Mouse (Mus musculus) kidney, embryonic 14.5 days (tissue): Measurements from ENCODE around the gene Vps13a. TPM values are rescaled to one million over a fixed set of nuclear protein-coding genes. Genes with fewer than 3 reads are reported as not detected.
"Not testable (repeated sequence)": the region's sequence is repeated elsewhere in the genome, so short reads cannot be mapped to it uniquely, and the experiment has no call there.

Experiments used
- ATAC-seq: fragments of 200-750 bp; cut with Nextera tagmentation; 2 replicates; pipeline ENCODE4 v1.8.0; 2017; ENCODE audit warnings: moderate number of reproducible peaks, mild to moderate bottlenecking, moderate TSS enrichment, moderate library complexity; ENCODE audit not compliant: low FRiP score, low TSS enrichment
- H3K27ac ChIP-seq: fragments of 300-500 bp; sonication (generic); 2 replicates; pipeline ENCODE4 v1.5.1; 2014; ENCODE audit warnings: low read depth, mild to moderate bottlenecking, low read length, moderate library complexity, mixed read lengths
- H3K27me3 ChIP-seq: fragments of 300-500 bp; sonication (generic); 2 replicates; pipeline ENCODE4 v1.6.1; 2014; ENCODE audit warnings: mild to moderate bottlenecking, low read length; ENCODE audit not compliant: control insufficient read depth, insufficient read depth
- H3K36me3 ChIP-seq: fragments of 300-500 bp; sonication (generic); 2 replicates; pipeline ENCODE4 v1.6.1; 2014; ENCODE audit warnings: low read length, mixed read lengths; ENCODE audit not compliant: control insufficient read depth, insufficient read depth
- H3K4me1 ChIP-seq: fragments of 300-500 bp; sonication (generic); 2 replicates; pipeline ENCODE4 v1.6.1; 2014; ENCODE audit warnings: low read length, mixed read lengths; ENCODE audit not compliant: control insufficient read depth, insufficient read depth
- H3K4me2 ChIP-seq: fragments of 300-500 bp; sonication (generic); replicated peaks from 2 replicates; pipeline ENCODE4 v1.6.1; 2014; ENCODE audit warnings: low read depth, mild to moderate bottlenecking, low read length
- H3K4me3 ChIP-seq: fragments of 300-500 bp; sonication (generic); 2 replicates; pipeline ENCODE4 v1.5.1; 2014; ENCODE audit warnings: mild to moderate bottlenecking, low read length
- H3K9ac ChIP-seq: fragments of 300-500 bp; sonication (generic); 2 replicates; pipeline ENCODE4 v1.6.1; 2014; ENCODE audit warnings: low read depth, mild to moderate bottlenecking, low read length, moderate library complexity
- H3K9me3 ChIP-seq: fragments of 300-500 bp; sonication (generic); 2 replicates; pipeline ENCODE4 v1.6.1; 2016; ENCODE audit warnings: low read length; ENCODE audit not compliant: control insufficient read depth
- WGBS: fragments of 180-500 bp; shearing (Covaris S2); extraction: QIAGEN DNeasy Blood & Tissue Kit; methylation state at CpG from one replicate; pipeline ENCODE4 v1.1.7; 2014; 5-methylcytosine and 5-hydroxymethylcytosine counted together
- polyA plus RNA-seq: library from polyadenylated mRNA; unstranded; fragments of >200 nt; fragmentation: Nextera tagmentation; extraction: Ambion mirVana; gene quantifications from 2 replicates; pipeline ENCODE4 v1.2.1, GENCODE M21; 2014

The Vps13a gene
- polyA plus RNA-seq, 1 experiment from 2014 or later: 13.3 TPM

GRCm38 (mm10) chr19:16778578-16778977 lies 2.2 kb downstream of the Vps13a start:
- Histone ChIP-seq H3K4me2 (no peak overlapping the region), H3K36me3 (no peaks in the 10 kb centered on the region), H3K9ac (no peak overlapping the region), H3K27me3 (peaks cover 3% of the 10 kb centered on the region; the same call in 1 of the 2 replicates), H3K4me1 (no peaks in the 10 kb centered on the region; the same call in 1 of the 2 replicates), H3K27ac (no peak overlapping the region), H3K4me3 (no peak overlapping the region), H3K9me3 (no peaks in the 10 kb centered on the region)
- ATAC-seq: no peak
- 72% methylated on average over 6 of the region's 6 CpGs for WGBS

GRCm38 (mm10) chr19:16777901-16778300 lies 2.8 kb downstream of the Vps13a start:
- WGBS: 83% methylated on average over 3 of the region's 3 CpGs
- no peak overlapping the region for H3K4me3 ChIP-seq
- no peak overlapping the region for H3K4me2 ChIP-seq
- peaks cover 3% of the 10 kb centered on the region; the same call in 1 of the 2 replicates for H3K27me3 ChIP-seq
- no peak for ATAC-seq
- H3K36me3 ChIP-seq: no peaks in the 10 kb centered on the region
- H3K27ac ChIP-seq: no peak overlapping the region
- no peaks in the 10 kb centered on the region for H3K9me3 ChIP-seq
- H3K4me1 ChIP-seq: no peaks in the 10 kb centered on the region; the same call in 1 of the 2 replicates
- H3K9ac ChIP-seq: no peak overlapping the region

- ATAC-seq, H3K4me2 ChIP-seq, H3K27ac ChIP-seq, H3K9ac ChIP-seq, H3K36me3 ChIP-seq, H3K9me3 ChIP-seq, H3K27me3 ChIP-seq, H3K4me1 ChIP-seq, H3K4me3 ChIP-seq: not testable (repeated sequence)
Measured at GRCm38 (mm10) chr19:16777391-16777790, 3.3 kb downstream of the Vps13a start.

GRCm38 (mm10) chr19:16773237-16774016 lies 7.3 kb downstream of the Vps13a start:
- Histone ChIP-seq H3K4me2 (no peak overlapping the region), H3K4me3 (no peak overlapping the region)

GRCm38 (mm10) chr19:16767407-16767806 lies 13.3 kb downstream of the Vps13a start:
- no peak overlapping the region for H3K9ac ChIP-seq
- 88% methylated on average over 2 of the region's 2 CpGs for WGBS
- no peak for ATAC-seq

More at GRCm38 (mm10) chr19:16773237-16774016, 7.3 kb downstream of the Vps13a start:
- H3K27ac ChIP-seq: no peak overlapping the region
- H3K27me3 ChIP-seq: no peaks in the 10 kb centered on the region
- WGBS: 62% methylated on average over 11 of the region's 11 CpGs
- no peak overlapping the region for H3K9ac ChIP-seq
- no peaks in the 10 kb centered on the region for H3K36me3 ChIP-seq
- no peaks in the 10 kb centered on the region for H3K4me1 ChIP-seq
- no peak for ATAC-seq
- H3K9me3 ChIP-seq: no peaks in the 10 kb centered on the region

GRCm38 (mm10) chr19:16757439-16757838 lies 23.3 kb downstream of the Vps13a start:
- H3K27me3 ChIP-seq, H3K9ac ChIP-seq, H3K36me3 ChIP-seq, H3K9me3 ChIP-seq, H3K4me2 ChIP-seq, H3K4me3 ChIP-seq, H3K4me1 ChIP-seq, ATAC-seq, H3K27ac ChIP-seq: not testable (repeated sequence)
- 86% methylated on average over 7 of the region's 9 CpGs for WGBS

More at GRCm38 (mm10) chr19:16767407-16767806, 13.3 kb downstream of the Vps13a start:
- Histone ChIP-seq H3K4me2 (no peak overlapping the region), H3K27me3 (no peaks in the 10 kb centered on the region), H3K27ac (no peak overlapping the region), H3K36me3 (no peaks in the 10 kb centered on the region), H3K4me1 (no peaks in the 10 kb centered on the region), H3K9me3 (no peaks in the 10 kb centered on the region), H3K4me3 (no peak overlapping the region)

- Histone ChIP-seq H3K36me3 (peaks cover 2% of the 10 kb centered on the region; the same call in 1 of the 2 replicates), H3K9ac (no peak overlapping the region), H3K4me2 (no peak overlapping the region), H3K4me1 (no peaks in the 10 kb centered on the region), H3K27me3 (no peaks in the 10 kb centered on the region), H3K4me3 (no peak overlapping the region), H3K9me3 (no peaks in the 10 kb centered on the region), H3K27ac (no peak overlapping the region)
- ATAC-seq: no peak
Measured at GRCm38 (mm10) chr19:16755854-16756253, 24.9 kb downstream of the Vps13a start.

GRCm38 (mm10) chr19:16755226-16755625 lies 25.5 kb downstream of the Vps13a start:
- Histone ChIP-seq H3K9me3 (no peaks in the 10 kb centered on the region), H3K36me3 (peaks cover 2% of the 10 kb centered on the region; the same call in 1 of the 2 replicates), H3K4me3 (no peak overlapping the region), H3K4me2 (no peak overlapping the region), H3K27me3 (no peaks in the 10 kb centered on the region), H3K4me1 (no peaks in the 10 kb centered on the region), H3K9ac (no peak overlapping the region), H3K27ac (no peak overlapping the region)
- 87% methylated on average over 7 of the region's 7 CpGs for WGBS
- no peak for ATAC-seq

- Histone ChIP-seq H3K4me3 (no peak overlapping the region), H3K36me3 (peaks cover 2% of the 10 kb centered on the region; the same call in 1 of the 2 replicates), H3K27me3 (no peaks in the 10 kb centered on the region), H3K4me1 (no peaks in the 10 kb centered on the region), H3K9me3 (no peaks in the 10 kb centered on the region), H3K27ac (no peak overlapping the region), H3K4me2 (no peak overlapping the region), H3K9ac (no peak overlapping the region)
- 78% methylated on average over 3 of the region's 3 CpGs for WGBS
- no peak for ATAC-seq
Measured at GRCm38 (mm10) chr19:16753151-16753550, 27.6 kb downstream of the Vps13a start.
